Mouse (Mus musculus): ENCODE data around the gene Cd300ld3.

DNA sequence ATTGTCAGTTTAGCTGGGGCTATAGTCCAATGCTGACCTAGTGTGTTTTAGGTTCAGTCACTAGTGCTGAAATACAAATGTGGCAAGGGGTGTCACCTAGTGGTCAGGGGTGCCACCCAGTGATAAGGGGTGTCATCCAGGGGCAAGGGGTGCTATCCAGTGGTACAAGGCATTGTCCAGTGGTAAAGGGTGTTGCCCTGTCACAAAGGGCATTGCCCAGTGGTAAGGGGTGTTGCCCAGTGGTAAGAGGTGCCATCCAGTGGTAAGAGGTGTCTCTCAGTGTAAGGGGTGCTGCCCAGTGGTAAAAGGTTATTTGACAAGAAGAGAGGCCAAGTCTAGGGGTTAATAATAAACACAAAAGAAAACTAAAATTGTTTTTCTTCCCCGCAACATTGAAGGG is 29.2 kb upstream of the Cd300ld3 start:
- TF ChIP-seq HCFC1 (IDR thresholded peaks at IDR 0.05; ENCODE audit: borderline replicate concordance, insufficient read depth, low read length) (no peak), ZNF384 (IDR thresholded peaks at IDR 0.05; ENCODE audit: low read depth, low read length) (no peak), CHD2 (IDR thresholded peaks at IDR 0.05; ENCODE audit: low read depth, low read length) (no peak)

Measured in ES-E14 (cell line).